Mouse (Mus musculus) brain, embryonic 14.5 days (tissue): Measurements from ENCODE around the gene Grm4.

Experiments
- CTCF ChIP-seq: fragments of 200-500 bp; IDR thresholded peaks from 2 replicates; pipeline ENCODE4 v1.5.1; 2012; ENCODE audit warnings: inconsistent platforms, mild to moderate bottlenecking, moderate library complexity, borderline replicate concordance; ENCODE audit not compliant: insufficient read depth, insufficient read length; ENCODE audit errors: extremely low read depth
- POLR2A ChIP-seq: fragments of 200-500 bp; IDR thresholded peaks from 2 replicates; pipeline ENCODE4 v1.6.1; 2012; ENCODE audit warnings: mild to moderate bottlenecking, inconsistent platforms, borderline replicate concordance; ENCODE audit not compliant: poor library complexity, insufficient read depth, insufficient read length, severe bottlenecking; ENCODE audit errors: extremely low read depth

DNA sequence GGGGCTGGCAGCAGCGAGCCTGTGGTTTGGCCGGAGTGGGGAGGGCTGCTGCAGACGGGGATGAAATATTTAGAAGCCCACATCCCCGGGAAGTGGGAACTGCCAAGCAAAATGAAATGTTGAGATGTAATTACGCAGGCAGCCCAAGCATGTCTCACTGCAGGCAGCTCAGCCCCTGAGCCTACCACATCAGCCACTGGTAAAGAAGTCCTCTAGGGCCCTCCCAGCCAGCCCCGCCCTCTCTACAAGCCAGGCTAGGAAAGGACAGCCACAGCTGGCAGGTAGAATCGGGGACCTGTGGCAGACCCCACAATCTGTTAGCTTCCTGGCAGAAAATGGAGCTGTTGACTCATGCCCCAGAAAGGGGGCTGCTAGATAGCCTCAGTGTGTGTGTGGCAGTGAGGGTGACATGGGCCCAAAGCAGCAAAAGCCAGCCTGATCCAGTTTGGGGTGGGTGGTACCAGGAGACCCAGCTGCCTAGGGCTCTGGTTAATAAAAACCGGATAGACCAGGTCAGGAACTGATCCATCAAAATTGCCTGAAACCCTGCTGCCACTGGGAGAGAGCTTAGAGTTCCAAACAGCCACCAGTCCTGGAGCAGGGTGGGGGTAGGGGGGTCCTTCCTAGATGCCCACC lies 56.8 kb downstream of the Grm4 start:
- TF ChIP-seq CTCF (no peak), POLR2A (no peak)
